ENCODE assay signal across 10 mouse cellular contexts in genomic region chr6:137982195-137982737, GRCm38 (mm10).
DNase-seq lines count a peak whose midpoint lies in the region; ATAC-seq and TF ChIP-seq lines count a peak whose summit lies in the region.
"Had no signal": no experiment of that assay in that cellular context is flagged by ENCODE, and none has a peak within 500 bp of the region (broad histone marks: within the 10 kb centered on the region; RNA-seq: fewer than 3 reads in every experiment).

No protein-coding gene starts in this region.

- WGBS in kidney, embryonic 16.5 days = 49% methylated on average over 19 of the region's 19 CpGs
- 26% methylated on average over 19 of the region's 19 CpGs for WGBS in forebrain, embryonic 13.5 days
- WGBS in midbrain, postnatal 0 days = 48% methylated on average over 19 of the region's 19 CpGs

- H3K27ac ChIP-seq in kidney, embryonic 16.5 days (ENCODE audit: low read length) = no peak overlapping the region
- H3K27ac ChIP-seq in forebrain, embryonic 13.5 days = peak overlapping the region; percentile 72
- H3K27ac ChIP-seq in midbrain, postnatal 0 days (ENCODE audit: low read depth, low read length) = no peak overlapping the region

- no peak for TF ChIP-seq CTCF in brain, embryonic 14.5 days (IDR thresholded peaks at IDR 0.05; ENCODE audit: borderline replicate concordance, extremely low read depth, insufficient read depth, insufficient read length)
- no peak for TF ChIP-seq CTCF in midbrain, postnatal 0 days (IDR thresholded peaks at IDR 0.05)

- H3K27me3 ChIP-seq in kidney, embryonic 16.5 days (ENCODE audit: insufficient read depth, low read length) = no peaks in the 10 kb centered on the region
- H3K27me3 ChIP-seq in forebrain, embryonic 13.5 days = no peaks in the 10 kb centered on the region
- H3K27me3 ChIP-seq in midbrain, postnatal 0 days (ENCODE audit: insufficient read depth, low read length) = no peaks in the 10 kb centered on the region

- no peak overlapping the region for H3K9ac ChIP-seq in kidney, embryonic 16.5 days (replicated peaks; ENCODE audit: low read length)
- H3K9ac ChIP-seq in forebrain, embryonic 13.5 days = no peak overlapping the region; the same call in 1 of the 2 replicates
- H3K9ac ChIP-seq in midbrain, postnatal 0 days (replicated peaks; ENCODE audit: low read length, poor library complexity, severe bottlenecking) = no peak overlapping the region
- H3K9ac ChIP-seq: lung, embryonic 14.5 days had no signal

- H3K4me2 ChIP-seq in kidney, embryonic 16.5 days (replicated peaks; ENCODE audit: low read depth, low read length) = no peak overlapping the region
- peak overlapping the region; percentile 46 for H3K4me2 ChIP-seq in forebrain, embryonic 13.5 days
- no peak overlapping the region; the same call in 1 of the 2 replicates for H3K4me2 ChIP-seq in midbrain, postnatal 0 days (ENCODE audit: low read depth, low read length, poor library complexity, severe bottlenecking)
- H3K4me2 ChIP-seq: lung, embryonic 14.5 days had no signal

- no peak for DNase-seq in kidney, postnatal 10 days
- DNase-seq in brain, embryonic 14.5 days (ENCODE audit: low read depth) = peak; percentile 78
- DNase-seq in midbrain, postnatal 0 days (ENCODE audit: low spot score) = peak; percentile 8
- DNase-seq in heart, postnatal 10 days = no peak
- no peak for DNase-seq in urinary bladder, adult 18-20 months (ENCODE audit: low spot score in 2 of 2)
- DNase-seq: kidney, adult 18-20 months; lung, embryonic 14.5 days had no signal

- H3K4me1 ChIP-seq in kidney, embryonic 16.5 days (ENCODE audit: insufficient read depth, low read length) = peaks cover 6% of the 10 kb centered on the region; the same call in 1 of the 2 replicates
- H3K4me1 ChIP-seq in forebrain, embryonic 13.5 days = peaks cover 36% of the 10 kb centered on the region
- H3K4me1 ChIP-seq in midbrain, postnatal 0 days (ENCODE audit: insufficient read depth, low read length) = peaks cover 3% of the 10 kb centered on the region; the same call in 1 of the 2 replicates

- H3K9me3 ChIP-seq in kidney, embryonic 16.5 days (ENCODE audit: low read length) = no peaks in the 10 kb centered on the region
- no peaks in the 10 kb centered on the region for H3K9me3 ChIP-seq in forebrain, embryonic 13.5 days (replicated peaks)
- H3K9me3 ChIP-seq in midbrain, postnatal 0 days (ENCODE audit: low read length) = no peaks in the 10 kb centered on the region

- no peak overlapping the region for H3K4me3 ChIP-seq in kidney, embryonic 16.5 days (ENCODE audit: low read length)
- 0 out of 2 replicates have a peak overlapping the region, but pooled peaks have one; percentile 6 for H3K4me3 ChIP-seq in forebrain, embryonic 13.5 days
- H3K4me3 ChIP-seq in midbrain, postnatal 0 days (ENCODE audit: low read depth, low read length) = no peak overlapping the region

- H3K36me3 ChIP-seq in kidney, embryonic 16.5 days (ENCODE audit: insufficient read depth, low read length) = no peaks in the 10 kb centered on the region
- no peaks in the 10 kb centered on the region for H3K36me3 ChIP-seq in forebrain, embryonic 13.5 days (ENCODE audit: poor library complexity, severe bottlenecking)
- H3K36me3 ChIP-seq in midbrain, postnatal 0 days (ENCODE audit: insufficient read depth, low read length) = no peaks in the 10 kb centered on the region

- intact Hi-C loops in heart, postnatal 10 days (cut with DNase I) = loop anchor here (5.0 kb wide), 1 partner anchor 170 kb away; no protein-coding TSS in a partner anchor

- peak; percentile 39; the same call in 1 of the 2 replicates for ATAC-seq in kidney, embryonic 16.5 days (ENCODE audit: low FRiP score, low TSS enrichment)
- no peak for ATAC-seq in forebrain, embryonic 13.5 days
- ATAC-seq in midbrain, postnatal 0 days (ENCODE audit: low FRiP score) = no peak
- no peak for ATAC-seq in monocyte, adult 5-6 weeks (replicated peaks; ENCODE audit: insufficient number of reproducible peaks, low FRiP score, low TSS enrichment, poor library complexity, severe bottlenecking)

- no peak for TF ChIP-seq POLR2A in brain, embryonic 14.5 days (IDR thresholded peaks at IDR 0.05; ENCODE audit: borderline replicate concordance, extremely low read depth, insufficient read depth, insufficient read length, poor library complexity, severe bottlenecking)

Comparison
In these comparisons a context has a peak if more than half of its experiments do, and no peak if none do; other contexts are left out.
1. DNase-seq: peak in brain, embryonic 14.5 days (single experiment) and midbrain, postnatal 0 days (single experiment); none in kidney, postnatal 10 days (single experiment), heart, postnatal 10 days (0 of 2) and urinary bladder, adult 18-20 months (0 of 2).